ENCODE assay signal across 9 mouse cellular contexts in genomic region chr1:191527921-191528612, GRCm38 (mm10). TPM values are rescaled to one million over a fixed set of nuclear protein-coding genes. Genes with fewer than 3 reads are reported as not detected.
DNase-seq lines count a peak whose midpoint lies in the region; ATAC-seq and TF ChIP-seq lines count a peak whose summit lies in the region.
"Had no signal": no experiment of that assay in that cellular context is flagged by ENCODE, and none has a peak within 500 bp of the region (broad histone marks: within the 10 kb centered on the region; RNA-seq: fewer than 3 reads in every experiment).

No protein-coding gene starts in this region.

- 0 out of 2 replicates have a peak, but pooled peaks have one; percentile 45 for ATAC-seq in megakaryocyte progenitor cell, adult 5-6 weeks (replicated peaks; ENCODE audit: poor library complexity)
- ATAC-seq in activated CD4-positive, CD25-positive, alpha-beta regulatory T cell, adult 4 months: no peak

- peak overlapping the region; percentile 20; the same call in 1 of the 2 replicates for H3K27ac ChIP-seq in left cerebral cortex, adult 2 months
- H3K27ac ChIP-seq: kidney, postnatal 0 days had no signal

- peak; percentile 33 for DNase-seq in adrenal gland, adult 2 months
- DNase-seq in adrenal gland, postnatal 4 days (ENCODE audit: low spot score in 2 of 2): no peak
- no peak for DNase-seq in left cerebral cortex, adult 2 months (ENCODE audit: extremely low spot score in 1 of 2, low spot score in 2 of 2)
- no peak for DNase-seq in left cerebral cortex, postnatal 36 days (ENCODE audit: low spot score in 2 of 2)
- DNase-seq in gastrocnemius, postnatal 14 days: peak; percentile 50
- DNase-seq in spleen, postnatal 4 days (ENCODE audit: low spot score in 2 of 2): no peak

- no peak overlapping the region for H3K4me3 ChIP-seq in left cerebral cortex, adult 2 months

- intact Hi-C loops in left cerebral cortex, adult 2 months (cut with DNase I): no loop called here
- intact Hi-C loops in left cerebral cortex, postnatal 36 days (cut with DNase I): no loop called here
- intact Hi-C loops in gastrocnemius, postnatal 14 days (cut with DNase I; ENCODE audit: low total_unique reads): no loop called here

- TF ChIP-seq CTCF in left cerebral cortex, adult 2 months (IDR thresholded peaks at IDR 0.05): no peak; the same call in 1 of the 2 replicates

RNA-seq across cellular contexts. Expression of gene Dtl, which starts 47.3 kb away (rescaled TPM):
- 1 to 10 TPM in 1 of 2 experiments, under 1 TPM in 1; 0.90 to 1.0 TPM for total RNA-seq in adrenal gland, adult 2 months (2021)
- polyA plus RNA-seq in adrenal gland, adult 2 months (2012; rRNA removed): 0.19 and 0.34 TPM in 2 replicates
- total RNA-seq in adrenal gland, postnatal 4 days (2021): 10 to 100 TPM; 19.8 to 21.7 TPM
- 1 to 10 TPM; 6.9 to 8.1 TPM for total RNA-seq in left cerebral cortex, adult 2 months (2021)
- 1 to 10 TPM; 6.3 to 7.6 TPM for total RNA-seq in left cerebral cortex, postnatal 36 days (2021)
- total RNA-seq in gastrocnemius, postnatal 14 days (2021): 1 to 10 TPM in 1 of 2 experiments, under 1 TPM in 1; 1.00 to 2.0 TPM
- 90.8 and 98.8 TPM in 2 replicates for total RNA-seq in megakaryocyte progenitor cell, adult 5-6 weeks (2015)
- 54.4 and 77.3 TPM in 2 replicates for total RNA-seq in megakaryocyte progenitor cell, adult 5-6 weeks (2017)
- polyA plus RNA-seq in activated CD4-positive, CD25-positive, alpha-beta regulatory T cell, adult 4 months (2017; shearing (Covaris generic)): 10 to 100 TPM; 11.2 to 16.9 TPM

RNA-seq across cellular contexts. Expression of gene Ints7, which starts 47.4 kb away (rescaled TPM):
- total RNA-seq in adrenal gland, adult 2 months (2021): 10 to 100 TPM; 23.2 to 26.2 TPM
- 15.9 and 19.6 TPM in 2 replicates for polyA plus RNA-seq in adrenal gland, adult 2 months (2012; rRNA removed)
- 10 to 100 TPM; 53.2 to 55.8 TPM for total RNA-seq in adrenal gland, postnatal 4 days (2021)
- 10 to 100 TPM; 32.7 to 34.9 TPM for total RNA-seq in left cerebral cortex, adult 2 months (2021)
- total RNA-seq in left cerebral cortex, postnatal 36 days (2021): 10 to 100 TPM; 32.6 to 40.9 TPM
- total RNA-seq in gastrocnemius, postnatal 14 days (2021): 10 to 100 TPM; 10.1 TPM
- 37.0 and 39.8 TPM in 2 replicates for total RNA-seq in megakaryocyte progenitor cell, adult 5-6 weeks (2015)
- total RNA-seq in megakaryocyte progenitor cell, adult 5-6 weeks (2017): 63.1 and 69.2 TPM in 2 replicates
- polyA plus RNA-seq in activated CD4-positive, CD25-positive, alpha-beta regulatory T cell, adult 4 months (2017; shearing (Covaris generic)): 10 to 100 TPM; 36.7 to 41.6 TPM

Comparison
In these comparisons a context has a peak if more than half of its experiments do, and no peak if none do; other contexts are left out.
1. DNase-seq: peak in adrenal gland, adult 2 months (single experiment) and gastrocnemius, postnatal 14 days (single experiment); none in adrenal gland, postnatal 4 days (0 of 2), left cerebral cortex, adult 2 months (0 of 2), left cerebral cortex, postnatal 36 days (0 of 2) and spleen, postnatal 4 days (0 of 2).